Mouse (Mus musculus): ENCODE measurements around the gene Rbm31y. TPM values are rescaled to one million over a fixed set of nuclear protein-coding genes. Genes with fewer than 3 reads are reported as not detected.
"Not testable (repeated sequence)": the region's sequence is repeated elsewhere in the genome, so short reads cannot be mapped to it uniquely, and the experiment has no call there.

Gene Rbm31y
- total RNA-seq (2021) = not detected

- intact Hi-C loops (cut with DNase I); DNase-seq (ENCODE audit: low spot score in 2 of 2): not testable (repeated sequence)
Observed at GRCm38 (mm10) chrY:17400461-17400860, at the start of gene Rbm31y. Gene Rbm31y, plus strand, starts transcription at chrY:17400761.

Measured in left cerebral cortex, postnatal 36 days (tissue).